Mouse (Mus musculus): ENCODE results near the gene Cfap73.

Cfap73 gene

GRCm38 (mm10) chr5:120647814-120648491, 13.9 kb upstream of the Cfap73 start:
- no peak for DNase-seq (ENCODE audit: low read depth, low spot score)

GRCm38 (mm10) chr5:120647361-120647760, 13.3 kb upstream of the Cfap73 start:
- no peak for DNase-seq (ENCODE audit: low read depth, low spot score)

GRCm38 (mm10) chr5:120645851-120646250, 11.8 kb upstream of the Cfap73 start:
- no peak for DNase-seq (ENCODE audit: low read depth, low spot score)

GRCm38 (mm10) chr5:120644227-120644626, 10.2 kb upstream of the Cfap73 start:
- no peak for DNase-seq (ENCODE audit: low read depth, low spot score)

GRCm38 (mm10) chr5:120643365-120644085, 9.5 kb upstream of the Cfap73 start:
- DNase-seq (ENCODE audit: low read depth, low spot score): no peak

GRCm38 (mm10) chr5:120640094-120640493, 6.1 kb upstream of the Cfap73 start:
- no peak for DNase-seq (ENCODE audit: low read depth, low spot score)

GRCm38 (mm10) chr5:120635633-120636032, 1.6 kb upstream of the Cfap73 start:
- no peak for DNase-seq (ENCODE audit: low read depth, low spot score)

GRCm38 (mm10) chr5:120634860-120635259, 825 bp upstream of the Cfap73 start:
- DNase-seq (ENCODE audit: low read depth, low spot score): no peak

GRCm38 (mm10) chr5:120631892-120632291, 2.1 kb downstream of the Cfap73 start:
- DNase-seq (ENCODE audit: low read depth, low spot score): no peak

- no peak for DNase-seq (ENCODE audit: low read depth, low spot score)
Measured at GRCm38 (mm10) chr5:120631128-120631527, 2.9 kb downstream of the Cfap73 start.

- no peak for DNase-seq (ENCODE audit: low read depth, low spot score)
Measured at GRCm38 (mm10) chr5:120628624-120629023, 5.4 kb downstream of the Cfap73 start.

- DNase-seq (ENCODE audit: low read depth, low spot score): no peak
Measured at GRCm38 (mm10) chr5:120627515-120628300, 6.3 kb downstream of the Cfap73 start.

GRCm38 (mm10) chr5:120626399-120626798, 7.6 kb downstream of the Cfap73 start:
- no peak for DNase-seq (ENCODE audit: low read depth, low spot score)

- DNase-seq (ENCODE audit: low read depth, low spot score): no peak
Measured at GRCm38 (mm10) chr5:120624427-120624826, 9.6 kb downstream of the Cfap73 start.

GRCm38 (mm10) chr5:120622198-120622851, 11.7 kb downstream of the Cfap73 start:
- no peak for DNase-seq (ENCODE audit: low read depth, low spot score)

GRCm38 (mm10) chr5:120621846-120622197, 12.2 kb downstream of the Cfap73 start:
- no peak for DNase-seq (ENCODE audit: low read depth, low spot score)

GRCm38 (mm10) chr5:120621078-120621765, 12.8 kb downstream of the Cfap73 start:
- DNase-seq (ENCODE audit: low read depth, low spot score): no peak

GRCm38 (mm10) chr5:120620375-120621077, 13.5 kb downstream of the Cfap73 start:
- DNase-seq (ENCODE audit: low read depth, low spot score): peak; percentile 65

GRCm38 (mm10) chr5:120619201-120619600, 14.8 kb downstream of the Cfap73 start:
- peak; percentile 50 for DNase-seq (ENCODE audit: low read depth, low spot score)

- DNase-seq (ENCODE audit: low read depth, low spot score): no peak
Measured at GRCm38 (mm10) chr5:120618778-120619177, 15.3 kb downstream of the Cfap73 start.

GRCm38 (mm10) chr5:120615903-120616302, 18.1 kb downstream of the Cfap73 start:
- DNase-seq (ENCODE audit: low read depth, low spot score): no peak

Data from c-Kit-negative CD71-positive TER-119-positive erythroid progenitor cells, embryonic 14.5 days (primary cell).